Mouse (Mus musculus) ES-E14 (cell line): ENCODE measurements around the gene Tom1l2. TPM values are rescaled to one million over a fixed set of nuclear protein-coding genes. Genes with fewer than 3 reads are reported as not detected.

Experiments
- DNase-seq: peaks from one replicate; pipeline ENCODE4 v3.0.0-alpha.2; 2013; ENCODE audit warnings: low read depth, low spot score
- H3K27ac ChIP-seq: 2 replicates; pipeline ENCODE4 v1.5.1; 2012; ENCODE audit warnings: low read depth, mild to moderate bottlenecking, low read length, moderate library complexity, mixed read lengths; ENCODE audit not compliant: poor library complexity, insufficient read depth, severe bottlenecking
- H3K36me3 ChIP-seq: 2 replicates; pipeline ENCODE4 v1.6.1; 2012; ENCODE audit warnings: mild to moderate bottlenecking, low read length, moderate library complexity, mixed read lengths; ENCODE audit not compliant: control insufficient read depth, poor library complexity, insufficient read depth, severe bottlenecking
- H3K4me1 ChIP-seq, 2 experiments: fragments of 150-350 bp in 1 of 2; sonication (generic) in 1 of 2; 2 replicates each; pipeline ENCODE4 v1.6.1; 2012; ENCODE audit warnings: low read length in 2 of 2, mild to moderate bottlenecking in 1 of 2, mixed read lengths in 1 of 2; ENCODE audit not compliant: control insufficient read depth in 2 of 2, insufficient read depth in 2 of 2, poor library complexity in 1 of 2
- H3K4me3 ChIP-seq, 2 experiments: fragments of 150-350 bp in 1 of 2; sonication (generic) in 1 of 2; 2 replicates each; pipeline ENCODE4 v1.5.1; 2012; ENCODE audit warnings: low read length in 2 of 2, low read depth in 1 of 2, mild to moderate bottlenecking in 1 of 2, mixed read lengths in 1 of 2; ENCODE audit not compliant: insufficient read depth in 1 of 2, poor library complexity in 1 of 2, severe bottlenecking in 1 of 2
- H3K9ac ChIP-seq: 2 replicates; pipeline ENCODE4 v1.6.1; 2012; ENCODE audit warnings: low read depth, mild to moderate bottlenecking, low read length, mixed read lengths; ENCODE audit not compliant: poor library complexity, insufficient read depth, severe bottlenecking
- H3K9me3 ChIP-seq: fragments of 150-350 bp; sonication (generic); 2 replicates; pipeline ENCODE4 v1.6.1; 2012; ENCODE audit warnings: low read depth, mild to moderate bottlenecking, low read length; ENCODE audit not compliant: control insufficient read depth, insufficient read depth
- CHD2 ChIP-seq: IDR thresholded peaks from 2 replicates; pipeline ENCODE4 v1.6.1; 2014; ENCODE audit warnings: mild to moderate bottlenecking, low read depth, low read length, inconsistent platforms
- HCFC1 ChIP-seq: IDR thresholded peaks from 2 replicates; pipeline ENCODE4 v1.6.1; 2012; ENCODE audit warnings: low read length, inconsistent platforms, borderline replicate concordance; ENCODE audit not compliant: insufficient read depth
- MAFK ChIP-seq: IDR thresholded peaks from 2 replicates; pipeline ENCODE4 v1.6.1; 2014; ENCODE audit warnings: mild to moderate bottlenecking, low read depth, low read length, inconsistent platforms; ENCODE audit not compliant: insufficient read depth
- ZC3H11A ChIP-seq: IDR thresholded peaks from 2 replicates; pipeline ENCODE4 v1.6.1; 2012; ENCODE audit warnings: low read depth, mild to moderate bottlenecking, inconsistent platforms, low read length, borderline replicate concordance
- ZNF384 ChIP-seq: IDR thresholded peaks from 2 replicates; pipeline ENCODE4 v1.6.1; 2012; ENCODE audit warnings: low read depth, low read length, inconsistent platforms
- in situ Hi-C, 2 experiments: fragments of 600-800 bp; cut with MboI; formaldehyde crosslinking; loops; one replicate each; pipeline ENCODE4 v1.15.1; 2025; ENCODE audit warnings: low sequenced_read_pairs in 2 of 2, inconsistent platforms in 1 of 2; ENCODE audit not compliant: unreplicated experiment in 2 of 2
- total RNA-seq: library from RNA; depleted of rRNA; stranded (reverse); fragments of 300-350 nt; gene quantifications from 2 replicates; pipeline ENCODE4 v1.2.3, GENCODE M21; 2012

Tom1l2 gene
- total RNA-seq, 1 experiment = 10.4 TPM

- no peaks in the 10 kb centered on the region for H3K9me3 ChIP-seq
- TF ChIP-seq ZC3H11A (no peak), HCFC1 (no peak), CHD2 (no peak), MAFK (no peak), ZNF384 (no peak)
- no peak overlapping the region for H3K4me3 ChIP-seq
- H3K9ac ChIP-seq = no peak overlapping the region
- DNase-seq = no peak
- peaks cover 3 to 13% of the 10 kb centered on the region in 2 experiments; a peak in 3 of 4 replicates for H3K4me1 ChIP-seq
- no peak overlapping the region for H3K27ac ChIP-seq
- no peaks in the 10 kb centered on the region for H3K36me3 ChIP-seq
- in situ Hi-C loops = no loop called here
Measured at GRCm38 (mm10) chr11:60358548-60358947, 5.8 kb upstream of the Tom1l2 start.

- Histone ChIP-seq H3K27ac (no peak overlapping the region), H3K36me3 (no peaks in the 10 kb centered on the region), H3K4me3 (no peak overlapping the region), H3K9ac (no peak overlapping the region), H3K9me3 (no peaks in the 10 kb centered on the region), H3K4me1 (peaks cover 3 to 13% of the 10 kb centered on the region in 2 experiments; a peak in 3 of 4 replicates)
- DNase-seq = no peak
- TF ChIP-seq HCFC1 (no peak), ZNF384 (no peak), MAFK (no peak), ZC3H11A (no peak), CHD2 (no peak)
- in situ Hi-C loops = no loop called here
Measured at GRCm38 (mm10) chr11:60357116-60357515, 4.4 kb upstream of the Tom1l2 start.

GRCm38 (mm10) chr11:60355952-60356351, 3.2 kb upstream of the Tom1l2 start:
- Histone ChIP-seq H3K36me3 (no peaks in the 10 kb centered on the region), H3K4me3 (no peak overlapping the region), H3K4me1 (peaks cover 3 to 13% of the 10 kb centered on the region in 2 experiments; a peak in 3 of 4 replicates), H3K9me3 (no peaks in the 10 kb centered on the region), H3K27ac (no peak overlapping the region), H3K9ac (no peak overlapping the region)
- no peak for TF ChIP-seq CHD2
- TF ChIP-seq MAFK = no peak
- TF ChIP-seq ZC3H11A = no peak
- TF ChIP-seq HCFC1 = no peak
- no peak for TF ChIP-seq ZNF384
- in situ Hi-C loops = no loop called here
- DNase-seq = no peak

GRCm38 (mm10) chr11:60351925-60352371, 757 bp downstream of the Tom1l2 start:
- in situ Hi-C loops = no loop called here
- Histone ChIP-seq H3K36me3 (no peaks in the 10 kb centered on the region), H3K27ac (no peak overlapping the region), H3K9ac (peak overlapping the region; percentile 69), H3K4me3 (peak overlapping the region; percentile 76 to 77), H3K9me3 (no peaks in the 10 kb centered on the region), H3K4me1 (peaks cover 0 to 4% of the 10 kb centered on the region in 2 experiments; a peak in 1 of 4 replicates)
- TF ChIP-seq ZNF384 (no peak), CHD2 (no peak), MAFK (no peak), ZC3H11A (no peak), HCFC1 (no peak)
- no peak for DNase-seq

- in situ Hi-C loops = no loop called here
- Histone ChIP-seq H3K36me3 (no peaks in the 10 kb centered on the region), H3K4me3 (no peak overlapping the region), H3K9ac (no peak overlapping the region), H3K27ac (no peak overlapping the region), H3K4me1 (peaks cover 0 to 4% of the 10 kb centered on the region in 2 experiments; a peak in 1 of 4 replicates), H3K9me3 (no peaks in the 10 kb centered on the region)
- DNase-seq = no peak
- TF ChIP-seq CHD2 (no peak), MAFK (0 out of 2 replicates have a peak, but pooled peaks have one; percentile 40), ZC3H11A (no peak), ZNF384 (no peak), HCFC1 (no peak)
Measured at GRCm38 (mm10) chr11:60351388-60351787, 1.3 kb downstream of the Tom1l2 start.
